Mouse (Mus musculus) ES-Bruce4 (cell line): ENCODE results near the gene Nup205.

Experiments
- CTCF ChIP-seq: IDR thresholded peaks from one replicate; pipeline ENCODE4 v1.8.1; 2011; ENCODE audit warnings: low read depth, low read length
- EP300 ChIP-seq: IDR thresholded peaks from 2 replicates; pipeline ENCODE4 v1.6.1; 2011; ENCODE audit warnings: low read depth, low read length; ENCODE audit not compliant: insufficient read depth
- POLR2A ChIP-seq: IDR thresholded peaks from one replicate; pipeline ENCODE4 v1.8.1; 2011; ENCODE audit warnings: low read length; ENCODE audit not compliant: insufficient read depth

DNA sequence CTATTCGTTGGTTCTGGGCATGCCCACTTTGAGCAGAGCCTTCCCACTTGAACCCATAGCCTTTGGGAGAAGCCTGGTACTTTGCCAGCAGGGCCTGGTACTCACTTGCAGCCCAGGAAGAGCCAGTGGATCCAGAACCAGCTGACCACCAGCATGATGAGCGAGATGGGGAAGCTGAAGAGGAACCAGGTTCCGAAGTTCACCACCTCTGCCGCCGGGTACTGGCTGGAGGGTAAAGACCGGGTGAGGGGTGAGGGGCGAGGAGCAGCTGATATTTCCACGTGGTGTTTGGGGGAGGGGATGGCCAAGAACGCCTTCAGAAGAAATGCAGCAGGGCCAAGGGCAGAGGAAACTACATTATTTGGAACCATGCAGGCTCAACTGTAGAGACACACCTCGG is 102.1 kb downstream of the Nup205 start:
- TF ChIP-seq CTCF (no peak), POLR2A (no peak), EP300 (no peak)
